7 mouse cellular contexts compared by ENCODE assay signal in genomic region chr10:117432415-117432814, GRCm38 (mm10). TPM values are rescaled to one million over a fixed set of nuclear protein-coding genes. Genes with fewer than 3 reads are reported as not detected.
DNase-seq lines count a peak whose midpoint lies in the region; ATAC-seq and TF ChIP-seq lines count a peak whose summit lies in the region.

No protein-coding gene starts in this region.

- no peak overlapping the region for H3K9ac ChIP-seq in intestine, embryonic 15.5 days
- H3K9ac ChIP-seq in midbrain, embryonic 15.5 days = no peak overlapping the region

- no peak for ATAC-seq in intestine, embryonic 15.5 days
- 0 out of 2 replicates have a peak, but pooled peaks have one; percentile 2 for ATAC-seq in midbrain, embryonic 15.5 days (replicated peaks)

- H3K4me1 ChIP-seq in intestine, embryonic 15.5 days (replicated peaks) = peaks cover 5% of the 10 kb centered on the region
- peaks cover 21% of the 10 kb centered on the region for H3K4me1 ChIP-seq in midbrain, embryonic 15.5 days

- peak; percentile 83 for DNase-seq in adrenal gland, postnatal 10 days
- peak; percentile 74 to 75 for DNase-seq in cerebellum, postnatal 36 days
- peak; percentile 80 for DNase-seq in gastrocnemius, adult 2 months
- DNase-seq in liver = peak; percentile 85
- peak; percentile 72 to 74 for DNase-seq in spleen, postnatal 36 days (ENCODE audit: low spot score in 2 of 2)

- no peaks in the 10 kb centered on the region for H3K36me3 ChIP-seq in intestine, embryonic 15.5 days
- H3K36me3 ChIP-seq in midbrain, embryonic 15.5 days (replicated peaks) = no peaks in the 10 kb centered on the region

- no peaks in the 10 kb centered on the region for H3K27me3 ChIP-seq in intestine, embryonic 15.5 days (replicated peaks)
- peaks cover 5% of the 10 kb centered on the region; the same call in 1 of the 2 replicates for H3K27me3 ChIP-seq in midbrain, embryonic 15.5 days (replicated peaks)

- no peaks in the 10 kb centered on the region for H3K9me3 ChIP-seq in intestine, embryonic 15.5 days
- no peaks in the 10 kb centered on the region for H3K9me3 ChIP-seq in midbrain, embryonic 15.5 days

- peak overlapping the region; percentile 54 for H3K4me3 ChIP-seq in gastrocnemius, adult 2 months
- H3K4me3 ChIP-seq in intestine, embryonic 15.5 days (replicated peaks) = no peak overlapping the region
- peak overlapping the region; percentile 18 for H3K4me3 ChIP-seq in midbrain, embryonic 15.5 days

- 13% methylated on average over 21 of the region's 21 CpGs for whole genome bisulfite sequencing in intestine, embryonic 15.5 days
- WGBS in midbrain, embryonic 15.5 days = 8% methylated on average over 21 of the region's 21 CpGs

- peak overlapping the region; percentile 50 for H3K4me2 ChIP-seq in intestine, embryonic 15.5 days (replicated peaks)
- H3K4me2 ChIP-seq in midbrain, embryonic 15.5 days = peak overlapping the region; percentile 42

- intact Hi-C loops in gastrocnemius, adult 2 months (cut with DNase I) = no loop called here

- TF ChIP-seq CTCF in gastrocnemius, adult 2 months (IDR thresholded peaks at IDR 0.05) = peak; percentile 78

- no peak overlapping the region for H3K27ac ChIP-seq in gastrocnemius, adult 2 months
- no peak overlapping the region for H3K27ac ChIP-seq in intestine, embryonic 15.5 days
- no peak overlapping the region for H3K27ac ChIP-seq in midbrain, embryonic 15.5 days

RNA-seq across cellular contexts. Expression of gene Cpsf6, which starts 52.6 kb away (rescaled TPM):
- total RNA-seq in adrenal gland, postnatal 10 days (2021) = 10 to 100 TPM; 69.7 to 81.3 TPM
- total RNA-seq in gastrocnemius, adult 2 months (2021) = 10 to 100 TPM; 21.8 to 26.0 TPM
- polyA plus RNA-seq in intestine, embryonic 15.5 days (2015; fragmentation: Nextera tagmentation; extraction: Ambion mirVana) = 112 and 129 TPM in 2 replicates
- 148 and 154 TPM in 2 replicates for polyA plus RNA-seq in midbrain, embryonic 15.5 days (2015; fragmentation: Nextera tagmentation; extraction: Ambion mirVana)
